Mouse (Mus musculus) large intestine, adult 2 months (tissue): ENCODE measurements around the gene Gm20388. TPM values are rescaled to one million over a fixed set of nuclear protein-coding genes. Genes with fewer than 3 reads are reported as not detected.

Experiments used
- DNase-seq: peaks from one replicate; pipeline ENCODE4 v3.0.0-alpha.2; 2012; ENCODE audit warnings: low read depth, low spot score
- WGBS: fragments of 180-500 bp; shearing (Covaris S2); methylation state at CpG from one replicate; pipeline ENCODE4 v1.1.7; 2018; 5-methylcytosine and 5-hydroxymethylcytosine counted together
- polyA plus RNA-seq: library from polyadenylated mRNA; depleted of rRNA; stranded (reverse); fragments of >200 nt; gene quantifications from 2 replicates; pipeline ENCODE4 v1.2.3, GENCODE M21; 2012

Gm20388 gene
- polyA plus RNA-seq, 1 experiment = 31.5 TPM

- WGBS = 88% methylated on average over 7 of the region's 7 CpGs
- no peak for DNase-seq
Observed at GRCm38 (mm10) chr8:124198230-124198629, 4287.6 kb downstream of the Gm20388 start.

- DNase-seq = no peak
- 23% methylated on average over 7 of the region's 7 CpGs for WGBS
Observed at GRCm38 (mm10) chr8:124200400-124200799, 4289.8 kb downstream of the Gm20388 start.

DNA sequence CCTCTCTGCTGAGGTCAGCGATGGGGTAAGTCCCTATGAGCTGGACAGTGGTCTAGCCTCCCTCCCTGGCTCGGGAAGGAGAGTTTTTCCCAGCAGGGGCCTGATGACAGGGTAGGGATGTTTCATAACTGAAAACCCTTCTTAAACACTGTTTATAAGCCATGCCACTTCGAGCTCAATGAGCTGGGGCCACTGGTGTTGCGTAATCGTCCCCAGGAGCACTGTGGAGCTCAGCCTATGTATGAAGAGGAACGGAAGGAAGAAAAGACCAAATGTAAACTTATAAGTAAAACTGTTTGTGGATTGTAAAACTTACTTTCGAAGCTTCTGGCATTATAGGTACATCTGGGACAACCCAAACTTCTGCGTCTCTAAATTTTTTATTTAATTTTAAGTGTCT, 4291.1 kb downstream of the Gm20388 start:
- DNase-seq = no peak
- WGBS = 51% methylated on average over 8 of the region's 8 CpGs

DNA sequence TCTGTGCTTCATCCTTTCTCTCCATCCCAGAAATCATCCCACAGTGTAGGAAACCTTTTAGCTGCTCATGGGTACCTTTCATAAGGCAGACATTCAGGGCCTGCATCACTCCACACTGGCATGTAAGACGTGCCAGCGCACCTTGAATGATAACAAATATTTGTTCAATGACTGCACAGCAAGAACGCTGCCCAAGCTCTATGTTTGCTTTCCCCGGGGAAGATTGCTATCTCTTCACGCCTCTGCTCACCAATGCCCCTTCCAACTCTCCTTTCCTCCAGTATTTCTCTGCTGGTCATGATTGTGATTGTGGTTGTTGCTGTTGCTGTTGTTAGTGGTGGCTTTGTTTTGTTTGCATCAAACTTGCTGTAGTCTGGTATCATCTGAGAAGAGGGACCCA, 4292.3 kb downstream of the Gm20388 start:
- 36% methylated on average over 5 of the region's 5 CpGs for WGBS
- DNase-seq = no peak

- DNase-seq = no peak
- 89% methylated on average over 13 of the region's 13 CpGs for WGBS
Observed at GRCm38 (mm10) chr8:124204001-124204601, 4293.5 kb downstream of the Gm20388 start.

DNA sequence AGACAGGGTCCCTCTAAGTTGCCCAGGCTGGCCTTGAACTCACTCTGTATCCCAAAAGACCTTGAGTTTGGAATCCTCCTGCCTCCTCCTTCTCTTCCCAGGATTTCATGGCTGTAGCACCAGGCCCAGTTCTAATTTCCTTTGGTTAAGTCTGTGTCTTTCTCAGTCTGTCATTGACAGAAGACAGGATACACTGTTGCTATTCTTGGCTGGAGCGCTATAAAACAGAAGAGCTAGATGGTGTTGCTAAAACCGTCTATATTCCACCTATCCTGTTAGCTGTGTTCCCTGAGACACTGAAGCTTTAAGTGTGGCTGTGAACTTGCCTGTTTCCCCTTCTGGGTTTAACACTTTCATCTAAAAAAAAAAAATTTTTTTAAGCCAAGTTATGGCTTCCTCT, 4301.5 kb downstream of the Gm20388 start:
- no peak for DNase-seq
- 61% methylated on average over 2 of the region's 2 CpGs for WGBS

DNA sequence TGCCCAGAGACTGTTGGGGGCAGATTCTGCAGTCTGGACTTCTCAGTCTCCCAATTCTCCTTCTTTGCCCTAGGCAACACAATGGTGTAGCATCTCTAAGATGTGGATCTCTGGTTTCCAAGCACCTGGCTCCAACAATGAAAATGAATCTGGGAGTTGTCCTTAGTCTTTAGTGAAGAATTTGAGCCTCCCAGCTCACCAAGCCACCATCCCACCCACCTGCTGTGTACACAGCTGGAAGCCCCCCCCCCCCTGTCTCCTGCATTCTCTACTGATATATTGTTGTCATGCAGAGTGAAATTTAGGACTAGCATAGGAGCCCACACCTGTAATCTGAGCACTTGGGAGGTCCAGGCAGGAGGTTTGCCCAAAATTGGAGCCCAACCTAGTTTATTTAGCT, 4306.3 kb downstream of the Gm20388 start:
- no peak for DNase-seq

GRCm38 (mm10) chr8:124229883-124230282, 4319.2 kb downstream of the Gm20388 start:
- DNase-seq = no peak
- WGBS = 63% methylated on average over 2 of the region's 2 CpGs

DNA sequence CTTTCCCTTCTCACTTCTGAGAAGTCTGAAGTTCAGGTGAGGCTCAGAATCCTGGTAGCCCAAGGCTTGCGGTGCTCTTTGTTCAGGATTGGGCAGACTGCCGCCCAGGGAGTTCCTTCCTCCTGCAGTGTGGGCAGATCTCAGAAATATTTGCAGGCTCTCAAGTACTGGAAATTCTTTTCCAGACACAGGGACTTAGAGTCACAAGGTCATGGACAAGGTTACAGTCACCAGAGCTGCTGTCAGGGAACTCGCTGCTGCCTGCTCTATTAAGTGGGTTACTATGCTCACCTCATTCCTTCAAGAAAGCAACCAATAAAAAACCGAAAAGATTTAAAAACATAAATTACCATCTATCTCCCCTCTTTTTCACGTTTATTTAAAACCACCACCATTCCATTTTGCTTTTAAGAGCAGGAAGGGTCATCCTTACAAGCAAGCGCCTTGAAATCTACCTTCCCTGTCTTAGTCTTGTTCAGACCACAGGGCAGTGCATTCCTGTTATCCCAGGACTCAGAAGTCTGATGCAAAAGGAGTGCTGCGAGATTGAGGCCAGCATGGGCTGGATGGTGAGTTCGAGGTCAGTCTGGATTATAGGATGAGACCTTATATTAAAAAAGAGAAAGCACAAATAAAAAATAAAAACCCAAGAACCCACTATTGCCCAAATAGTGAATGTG, 4320.0 kb downstream of the Gm20388 start:
- DNase-seq = no peak
- 54% methylated on average over 8 of the region's 8 CpGs for WGBS

- 7% methylated on average over 44 of the region's 53 CpGs for WGBS
- peak; percentile 25 for DNase-seq
Observed at GRCm38 (mm10) chr8:124231176-124231484, 4320.5 kb downstream of the Gm20388 start, which contains the start of gene Galnt2. Gene Galnt2 (plus strand): TSS chr8:124231391.

DNA sequence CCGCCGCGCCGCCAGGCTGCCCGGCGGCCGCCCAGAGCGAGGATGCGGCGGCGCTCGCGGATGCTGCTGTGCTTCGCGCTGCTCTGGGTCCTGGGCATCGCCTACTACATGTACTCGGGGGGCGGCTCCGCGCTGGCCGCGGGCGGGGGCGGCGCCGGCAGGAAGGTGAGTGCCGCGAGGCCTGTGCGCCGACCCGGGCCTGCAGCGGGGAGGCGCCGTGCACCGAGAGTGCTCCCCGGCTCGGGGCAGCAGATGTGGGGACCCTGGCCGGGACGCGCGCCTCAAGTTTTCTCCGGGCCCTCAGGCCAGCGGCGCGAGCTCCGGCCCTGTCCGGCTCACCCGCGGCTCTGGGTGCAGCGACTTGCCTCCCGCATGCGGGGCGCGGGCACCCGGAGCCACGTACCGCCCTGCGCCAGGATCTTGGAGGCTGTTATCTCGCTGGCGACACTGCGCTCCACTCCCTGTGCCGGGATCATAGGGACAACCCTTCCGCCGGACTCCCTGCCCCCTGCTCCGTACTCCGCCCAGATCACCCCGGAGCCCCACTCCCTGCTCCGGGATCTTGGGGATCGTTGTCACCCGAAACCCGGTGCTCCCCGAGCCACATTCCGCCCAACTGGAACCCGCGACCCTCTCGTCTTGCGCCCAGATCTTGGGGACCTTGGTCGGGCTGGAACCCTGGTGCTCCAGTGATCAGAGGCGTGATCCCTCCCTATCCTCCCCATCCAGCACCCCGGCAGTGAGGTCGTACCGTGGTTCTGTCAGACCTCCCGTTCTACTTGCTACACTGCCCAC, 4321.0 kb downstream of the Gm20388 start:
- no peak for DNase-seq
- 2% methylated on average over 83 of the region's 83 CpGs for WGBS

DNA sequence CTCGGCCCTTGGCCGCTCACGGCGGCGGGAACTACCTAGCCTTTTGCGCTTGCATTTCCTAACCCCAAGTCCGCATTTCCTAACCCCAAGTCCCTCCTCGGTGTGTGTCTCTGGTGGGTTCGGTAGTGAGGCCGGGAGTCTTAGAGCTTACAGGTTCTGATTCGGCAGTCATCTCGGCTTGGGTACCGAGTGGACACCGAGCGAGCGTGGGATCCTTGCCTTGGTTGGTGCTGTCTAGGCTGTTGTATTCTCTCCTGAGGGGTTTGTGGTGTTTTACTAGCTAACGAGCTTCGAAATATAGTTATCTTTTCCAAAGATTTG, 4321.6 kb downstream of the Gm20388 start:
- no peak for DNase-seq
- WGBS = 9% methylated on average over 18 of the region's 18 CpGs

- WGBS = 73% methylated on average over 2 of the region's 2 CpGs
- DNase-seq = no peak
Observed at GRCm38 (mm10) chr8:124234496-124234895, 4323.9 kb downstream of the Gm20388 start.

GRCm38 (mm10) chr8:124235536-124235935, 4324.9 kb downstream of the Gm20388 start:
- WGBS = 82% methylated on average over 4 of the region's 4 CpGs
- DNase-seq = no peak

- 60% methylated on average over 6 of the region's 6 CpGs for WGBS
- no peak for DNase-seq
Observed at GRCm38 (mm10) chr8:124239350-124239749, 4328.7 kb downstream of the Gm20388 start.

DNA sequence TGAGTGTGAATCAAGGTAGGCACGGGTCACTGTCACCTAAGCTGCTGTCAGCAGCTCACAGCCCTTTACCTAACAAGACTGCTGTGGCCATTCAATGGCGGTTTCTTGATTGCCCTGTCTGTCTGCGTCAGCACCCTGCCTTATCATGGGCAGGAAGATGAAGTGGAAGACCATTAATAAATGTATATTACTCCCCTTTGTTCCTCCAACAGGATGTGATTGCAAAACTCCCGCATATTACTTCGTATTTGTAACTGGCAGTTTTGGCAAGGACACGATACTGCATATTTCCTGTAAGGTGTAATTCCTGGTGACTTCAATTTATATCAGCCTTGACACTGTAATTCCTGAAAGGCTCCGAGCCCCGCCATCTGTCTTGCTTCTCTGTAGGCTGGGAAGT, 4330.3 kb downstream of the Gm20388 start:
- 42% methylated on average over 8 of the region's 8 CpGs for WGBS
- DNase-seq = no peak

- 60% methylated on average over 6 of the region's 6 CpGs for WGBS
- DNase-seq = no peak
Observed at GRCm38 (mm10) chr8:124242208-124242607, 4331.6 kb downstream of the Gm20388 start.

DNA sequence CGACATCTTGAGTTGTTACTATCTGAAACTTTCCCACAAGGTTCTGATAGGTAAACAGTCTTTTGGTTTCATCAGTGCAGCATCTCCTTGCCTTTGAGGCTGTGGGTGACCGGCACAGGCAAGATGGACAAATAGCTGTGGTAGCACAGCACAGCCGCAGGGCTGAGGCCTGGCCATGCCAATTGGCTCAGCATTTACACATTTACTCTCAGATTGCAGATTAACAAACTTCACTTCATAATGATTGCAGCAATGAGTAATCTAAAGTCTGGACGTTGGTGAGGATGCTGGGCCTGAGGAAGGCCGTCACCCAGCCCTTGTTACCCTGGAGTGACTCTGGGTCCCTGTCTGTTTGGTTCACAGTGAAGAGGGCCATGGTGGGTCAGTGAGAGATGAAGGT, 4332.3 kb downstream of the Gm20388 start:
- DNase-seq = no peak
- WGBS = 90% methylated on average over 5 of the region's 5 CpGs

DNA sequence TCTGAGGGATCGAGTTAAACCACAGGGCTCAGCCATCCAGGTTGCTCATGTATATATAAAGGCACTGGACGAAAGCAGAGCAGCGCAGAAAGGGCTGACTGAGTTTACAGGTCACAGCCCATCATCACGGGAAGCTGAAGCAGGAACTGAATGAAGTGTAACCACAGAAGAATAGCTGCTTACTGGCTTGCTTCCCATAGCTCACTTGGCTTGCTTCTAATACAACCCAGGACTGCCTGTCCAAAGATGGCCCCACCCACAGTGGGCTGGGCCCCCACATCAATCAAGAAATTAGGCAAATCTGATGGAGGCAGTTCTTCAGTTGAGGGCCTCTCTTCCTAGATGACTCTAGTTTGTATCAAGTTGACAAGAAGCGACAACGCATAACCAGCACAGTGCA, 4336.9 kb downstream of the Gm20388 start:
- DNase-seq = no peak
- WGBS = 82% methylated on average over 6 of the region's 6 CpGs

DNA sequence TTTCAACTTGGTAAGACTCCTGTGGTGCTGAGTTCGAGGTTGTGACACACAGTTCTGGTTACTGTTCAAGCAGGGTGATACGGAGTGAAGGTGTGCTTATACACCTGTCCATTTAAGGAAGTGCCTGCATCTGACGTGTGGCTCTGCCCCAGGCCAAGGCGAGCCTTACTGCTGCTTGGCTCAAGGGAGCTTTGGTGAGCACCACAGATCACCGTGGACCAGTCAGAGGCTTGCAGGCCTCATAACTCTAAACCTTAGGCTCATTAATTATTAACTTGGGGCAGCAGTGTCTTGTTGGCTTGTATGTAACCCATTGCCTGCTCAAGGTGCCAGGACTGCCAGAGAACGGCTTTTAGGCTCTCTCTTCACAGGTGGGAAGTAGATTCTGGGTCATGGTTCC, 4338.0 kb downstream of the Gm20388 start:
- WGBS = 48% methylated on average over 6 of the region's 6 CpGs
- no peak for DNase-seq

DNA sequence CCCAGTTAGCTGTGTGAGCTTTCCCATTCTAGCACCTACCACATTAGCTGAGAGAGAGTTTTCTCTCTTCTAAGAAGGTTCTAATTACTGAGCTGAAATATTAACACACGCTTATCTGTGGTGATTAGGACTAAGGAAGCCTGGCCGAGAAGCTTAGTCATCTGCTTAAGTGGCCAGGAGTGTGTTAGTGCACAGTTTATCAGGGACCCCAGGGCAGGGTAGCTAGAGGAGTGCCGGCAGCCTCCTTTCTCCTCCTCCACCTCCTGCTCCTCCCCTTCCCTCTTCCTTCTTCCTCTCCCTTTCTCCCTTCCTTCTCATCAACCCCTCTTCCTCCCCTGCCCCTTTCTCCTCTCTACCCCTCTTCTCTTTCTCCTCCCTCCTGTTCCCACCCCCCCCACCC, 4339.6 kb downstream of the Gm20388 start:
- 65% methylated on average over 3 of the region's 3 CpGs for WGBS
- no peak for DNase-seq
